Mouse (Mus musculus): Measurements from ENCODE around the gene Gm1140.
"Not testable (repeated sequence)": the region's sequence is repeated elsewhere in the genome, so short reads cannot be mapped to it uniquely, and the experiment has no call there.

Gm1140 gene

GRCm38 (mm10) chrX:67693462-67693861, at the start of gene Gm1140:
TSS of gene Gm1140 (minus strand) at chrX:67693562.
- DNase-seq: not testable (repeated sequence)

- DNase-seq: not testable (repeated sequence)
These were observed 2.0 kb upstream of the Gm1140 start, which contains the start of gene Gm14692 for GRCm38 (mm10) chrX:67695398-67695797. TSS of gene Gm14692 (plus strand) at chrX:67695698.

All from layer of hippocampus, adult 9-11 months (tissue).